Mouse (Mus musculus): Measurements from ENCODE around the gene Defb43. TPM values are rescaled to one million over a fixed set of nuclear protein-coding genes. Genes with fewer than 3 reads are reported as not detected.

Gene Defb43
- polyA plus RNA-seq, 2 experiments from 2014 or later, result not detected

Other genes starting within 250 kb of the Defb43 start
- gene Wdfy2, start 174.1 kb upstream of the Defb43 start, polyA plus RNA-seq (2017; shearing (Covaris generic)), result 1 to 10 TPM; 4.5 to 6.2 TPM
- not detected for gene Defb48, start 27.3 kb upstream of the Defb43 start, polyA plus RNA-seq (2017; shearing (Covaris generic))
- gene Defb47, start 13.7 kb upstream of the Defb43 start, polyA plus RNA-seq (2017; shearing (Covaris generic)), result not detected
- not detected for gene Defb42, start 35.2 kb downstream of the Defb43 start, polyA plus RNA-seq (2017; shearing (Covaris generic))
- not detected for gene Defb30, start 38.2 kb downstream of the Defb43 start, polyA plus RNA-seq (2017; shearing (Covaris generic))

All from CD4-positive, CD25-positive, alpha-beta regulatory T cell, adult 4 months (primary cell).